27 mouse cellular contexts compared by ENCODE assay signal in genomic region chr9:92856410-92857083, GRCm38 (mm10).
"Had no signal": no experiment of that assay in that cellular context is flagged by ENCODE, and none has a peak within 500 bp of the region (broad histone marks: within the 10 kb centered on the region; RNA-seq: fewer than 3 reads in every experiment).

No protein-coding gene starts in this region.

- H3K4me1 ChIP-seq: embryonic facial prominence, embryonic 10.5 days; embryonic facial prominence, embryonic 12.5 days; embryonic facial prominence, embryonic 13.5 days; embryonic facial prominence, embryonic 15.5 days; forebrain, embryonic 10.5 days; forebrain, embryonic 12.5 days; forebrain, embryonic 13.5 days; forebrain, embryonic 15.5 days had no signal

- H3K9ac ChIP-seq: embryonic facial prominence, embryonic 12.5 days; embryonic facial prominence, embryonic 13.5 days; embryonic facial prominence, embryonic 15.5 days; forebrain, embryonic 12.5 days; forebrain, embryonic 13.5 days; forebrain, embryonic 15.5 days; forebrain, postnatal 0 days had no signal

- H3K27me3 ChIP-seq: embryonic facial prominence, embryonic 12.5 days; embryonic facial prominence, embryonic 13.5 days; embryonic facial prominence, embryonic 15.5 days; forebrain, embryonic 12.5 days; forebrain, embryonic 13.5 days; forebrain, embryonic 15.5 days had no signal

- H3K4me3 ChIP-seq: embryonic facial prominence, embryonic 10.5 days; embryonic facial prominence, embryonic 12.5 days; embryonic facial prominence, embryonic 13.5 days; embryonic facial prominence, embryonic 15.5 days; erythroblast, embryonic 14.5 days; forebrain, embryonic 10.5 days; forebrain, embryonic 12.5 days; forebrain, embryonic 13.5 days; forebrain, embryonic 15.5 days; gastrocnemius, adult 2 months; heart, adult 2 months had no signal

- ATAC-seq: forebrain, embryonic 13.5 days; forebrain, embryonic 14.5 days; forebrain, embryonic 15.5 days; forebrain, embryonic 16.5 days; forebrain, postnatal 0 days had no signal

- H3K4me2 ChIP-seq: embryonic facial prominence, embryonic 12.5 days; embryonic facial prominence, embryonic 13.5 days; embryonic facial prominence, embryonic 15.5 days; forebrain, embryonic 12.5 days; forebrain, embryonic 13.5 days; forebrain, embryonic 15.5 days had no signal

- H3K36me3 ChIP-seq: embryonic facial prominence, embryonic 10.5 days; embryonic facial prominence, embryonic 12.5 days; embryonic facial prominence, embryonic 13.5 days; embryonic facial prominence, embryonic 15.5 days; forebrain, embryonic 10.5 days; forebrain, embryonic 12.5 days; forebrain, embryonic 15.5 days had no signal

- H3K27ac ChIP-seq: embryonic facial prominence, embryonic 10.5 days; embryonic facial prominence, embryonic 12.5 days; embryonic facial prominence, embryonic 13.5 days; embryonic facial prominence, embryonic 15.5 days; forebrain, embryonic 10.5 days; forebrain, embryonic 12.5 days; forebrain, embryonic 13.5 days; forebrain, embryonic 15.5 days; gastrocnemius, adult 2 months; heart, adult 2 months had no signal

- H3K9me3 ChIP-seq: embryonic facial prominence, embryonic 10.5 days; embryonic facial prominence, embryonic 12.5 days; embryonic facial prominence, embryonic 13.5 days; embryonic facial prominence, embryonic 15.5 days; forebrain, embryonic 10.5 days; forebrain, embryonic 12.5 days; forebrain, embryonic 13.5 days; forebrain, embryonic 15.5 days had no signal

- DNase-seq: cerebellum, adult 8-10 months; cerebellum, adult 9-10 months; cerebellum, adult 9-11 months; cerebellum, postnatal 14 days; cerebellum, postnatal 25 days; cerebellum, postnatal 36 days; embryo, embryonic 11 days; forebrain, postnatal 0 days; gastrocnemius, adult 2 months; gastrocnemius, postnatal 10 days; gastrocnemius, postnatal 14 days; gastrocnemius, postnatal 25 days; gastrocnemius, postnatal 36 days; heart, adult 11 months; heart, adult 18-20 months; heart, adult 2 months had no signal
